Mouse (Mus musculus) olfactory bulb, adult 2 months (tissue): ENCODE measurements around the gene Gcsh. TPM values are rescaled to one million over a fixed set of nuclear protein-coding genes. Genes with fewer than 3 reads are reported as not detected.

Source experiments
- H3K27ac ChIP-seq: fragments of 200-500 bp; 2 replicates; pipeline ENCODE4 v1.5.1; 2012; ENCODE audit warnings: low read depth, low read length; ENCODE audit not compliant: insufficient read depth
- H3K4me1 ChIP-seq: fragments of 200-500 bp; 2 replicates; pipeline ENCODE4 v1.6.1; 2012; ENCODE audit warnings: low read length; ENCODE audit not compliant: control insufficient read depth, insufficient read depth
- H3K4me3 ChIP-seq: fragments of 200-500 bp; 2 replicates; pipeline ENCODE4 v1.5.1; 2012; ENCODE audit warnings: mild to moderate bottlenecking, low read depth, low read length, moderate library complexity; ENCODE audit not compliant: insufficient read depth
- CTCF ChIP-seq: fragments of 200-500 bp; IDR thresholded peaks from 2 replicates; pipeline ENCODE4 v1.5.1; 2012; ENCODE audit warnings: low read depth, mild to moderate bottlenecking, low read length, moderate library complexity; ENCODE audit not compliant: insufficient read depth
- POLR2A ChIP-seq: fragments of 200-500 bp; IDR thresholded peaks from 2 replicates; pipeline ENCODE4 v1.6.1; 2012; ENCODE audit warnings: mild to moderate bottlenecking, low read depth, low read length, moderate library complexity; ENCODE audit not compliant: insufficient read depth
- WGBS: fragments of 180-500 bp; shearing (Covaris S2); methylation state at CpG from one replicate; pipeline ENCODE4 v1.1.7; 2018; 5-methylcytosine and 5-hydroxymethylcytosine counted together
- polyA plus RNA-seq: library from polyadenylated mRNA; stranded (reverse); fragments of >200 nt; gene quantifications from 2 replicates; pipeline ENCODE4 v1.2.4, GENCODE M21; 2012; ENCODE audit warnings: low replicate concordance; ENCODE audit not compliant: missing spikeins, insufficient read depth, insufficient read length

The Gcsh gene
- polyA plus RNA-seq, 1 experiment = not detected

GRCm38 (mm10) chr8:116989842-116990241, 3.5 kb downstream of the Gcsh start:
- Histone ChIP-seq H3K4me3 (no peak overlapping the region), H3K4me1 (peaks cover 6% of the 10 kb centered on the region; the same call in 1 of the 2 replicates), H3K27ac (no peak overlapping the region)
- TF ChIP-seq CTCF = no peak
- no peak for TF ChIP-seq POLR2A
- WGBS = 98% methylated on average over 3 of the region's 3 CpGs

DNA sequence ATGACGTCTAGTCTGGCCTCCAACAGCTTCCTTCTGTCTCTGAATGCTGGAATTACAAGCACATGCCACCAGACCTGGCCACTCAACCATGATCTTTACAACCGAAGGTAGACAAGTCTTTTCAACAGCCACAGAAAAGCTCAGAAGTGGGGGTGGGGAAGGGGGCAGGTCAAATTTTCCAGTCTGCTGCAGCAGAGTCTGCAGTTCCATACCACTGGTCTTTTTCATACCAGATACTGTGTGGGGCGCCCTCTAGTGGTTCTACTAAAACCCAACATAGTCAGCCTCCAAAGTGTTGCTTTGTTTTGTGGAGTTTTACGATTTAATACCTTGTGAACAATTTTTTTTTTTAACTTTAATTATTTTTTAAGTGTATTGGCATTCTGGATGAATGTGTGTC, 13.2 kb downstream of the Gcsh start:
- no peak overlapping the region for H3K27ac ChIP-seq
- peaks cover 5% of the 10 kb centered on the region; the same call in 1 of the 2 replicates for H3K4me1 ChIP-seq
- H3K4me3 ChIP-seq = no peak overlapping the region
- WGBS = 6% methylated on average over 4 of the region's 4 CpGs
- TF ChIP-seq POLR2A = no peak
- no peak for TF ChIP-seq CTCF

GRCm38 (mm10) chr8:116978631-116979256, 14.6 kb downstream of the Gcsh start, which contains the start of gene 1700030J22Rik:
Gene 1700030J22Rik (minus strand): TSS chr8:116978959.
- Histone ChIP-seq H3K4me3 (peak within 1 kb of the TSS; percentile 77), H3K27ac (no peak within 1 kb of the TSS), H3K4me1 (peaks cover 5% of the 10 kb centered on the region; the same call in 1 of the 2 replicates)
- TF ChIP-seq CTCF (no peak), POLR2A (peak; percentile 51; the same call in 1 of the 2 replicates)
- WGBS = under 1% methylated on average over 46 of the region's 46 CpGs

GRCm38 (mm10) chr8:116978052-116978451, 15.3 kb downstream of the Gcsh start:
- peak overlapping the region; percentile 77 for H3K4me3 ChIP-seq
- H3K27ac ChIP-seq = no peak overlapping the region
- WGBS = 15% methylated on average over 8 of the region's 8 CpGs
- no peak for TF ChIP-seq CTCF
- TF ChIP-seq POLR2A = no peak
- H3K4me1 ChIP-seq = peaks cover 5% of the 10 kb centered on the region; the same call in 1 of the 2 replicates

- no peak for TF ChIP-seq CTCF
- no peak for TF ChIP-seq POLR2A
- Histone ChIP-seq H3K4me3 (no peak overlapping the region), H3K27ac (no peak overlapping the region), H3K4me1 (peaks cover 5% of the 10 kb centered on the region; the same call in 1 of the 2 replicates)
- WGBS = 52% methylated on average over 5 of the region's 5 CpGs
These were observed 17.7 kb downstream of the Gcsh start for GRCm38 (mm10) chr8:116975606-116976005.

- TF ChIP-seq CTCF (no peak), POLR2A (no peak)
- WGBS = 45% methylated on average over 5 of the region's 5 CpGs
- Histone ChIP-seq H3K4me3 (no peak overlapping the region), H3K27ac (no peak overlapping the region), H3K4me1 (peaks cover 5% of the 10 kb centered on the region; the same call in 1 of the 2 replicates)
These were observed 18.3 kb downstream of the Gcsh start for GRCm38 (mm10) chr8:116975066-116975465.

DNA sequence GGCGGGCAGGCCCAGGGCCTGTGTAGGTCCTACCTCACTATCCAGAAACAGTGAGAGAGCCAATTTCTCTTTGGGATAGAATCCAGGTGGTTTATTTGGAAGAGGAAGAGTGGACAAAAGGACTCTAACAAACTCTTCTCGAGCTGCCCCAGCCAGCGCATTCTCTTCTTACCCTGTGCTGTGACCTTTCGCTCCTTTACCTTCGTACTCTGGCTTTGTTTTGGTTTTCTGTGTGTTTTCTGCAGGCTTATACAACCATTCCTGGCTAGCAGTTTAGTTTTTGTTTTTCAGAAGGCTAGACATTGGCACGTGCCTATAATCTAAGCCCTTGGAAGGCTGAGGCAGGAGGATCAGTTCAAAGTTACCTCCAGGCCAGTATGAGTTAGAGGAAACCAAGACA, 23.8 kb downstream of the Gcsh start:
- no peak overlapping the region for H3K27ac ChIP-seq
- TF ChIP-seq POLR2A (no peak), CTCF (no peak)
- no peaks in the 10 kb centered on the region for H3K4me1 ChIP-seq
- 89% methylated on average over 6 of the region's 6 CpGs for WGBS
- no peak overlapping the region for H3K4me3 ChIP-seq

DNA sequence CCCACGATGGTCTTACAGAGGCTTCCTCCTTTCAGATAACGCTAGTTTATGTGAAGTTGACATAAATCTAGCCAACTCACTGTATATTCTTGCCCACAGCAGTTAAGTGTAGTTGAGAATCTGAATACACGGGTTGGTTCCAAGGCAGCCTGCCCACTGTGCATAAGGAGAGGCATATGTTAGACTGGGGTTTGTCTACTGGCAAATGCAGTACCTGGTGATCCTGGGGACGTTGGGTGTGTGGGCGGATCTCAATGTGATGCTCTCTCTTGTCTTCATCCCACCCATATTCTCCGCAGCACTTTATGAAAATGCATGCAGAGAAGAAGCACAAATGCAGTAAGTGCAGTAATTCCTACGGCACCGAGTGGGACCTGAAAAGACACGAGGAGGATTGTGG, 38.9 kb downstream of the Gcsh start:
- 86% methylated on average over 9 of the region's 9 CpGs for WGBS
- TF ChIP-seq POLR2A = no peak
- TF ChIP-seq CTCF = no peak
- Histone ChIP-seq H3K4me1 (no peaks in the 10 kb centered on the region), H3K27ac (no peak overlapping the region), H3K4me3 (no peak overlapping the region)

- WGBS = 94% methylated on average over 8 of the region's 8 CpGs
- no peak overlapping the region for H3K27ac ChIP-seq
- no peak overlapping the region for H3K4me3 ChIP-seq
- TF ChIP-seq CTCF = no peak
- TF ChIP-seq POLR2A = no peak
- H3K4me1 ChIP-seq = no peaks in the 10 kb centered on the region
These were observed 40.9 kb downstream of the Gcsh start for GRCm38 (mm10) chr8:116952428-116952827.

GRCm38 (mm10) chr8:116951778-116952177, 41.6 kb downstream of the Gcsh start:
- Histone ChIP-seq H3K4me1 (peaks cover 2% of the 10 kb centered on the region; the same call in 1 of the 2 replicates), H3K4me3 (no peak overlapping the region), H3K27ac (no peak overlapping the region)
- TF ChIP-seq POLR2A (no peak), CTCF (no peak)
- WGBS = 95% methylated on average over 2 of the region's 2 CpGs

DNA sequence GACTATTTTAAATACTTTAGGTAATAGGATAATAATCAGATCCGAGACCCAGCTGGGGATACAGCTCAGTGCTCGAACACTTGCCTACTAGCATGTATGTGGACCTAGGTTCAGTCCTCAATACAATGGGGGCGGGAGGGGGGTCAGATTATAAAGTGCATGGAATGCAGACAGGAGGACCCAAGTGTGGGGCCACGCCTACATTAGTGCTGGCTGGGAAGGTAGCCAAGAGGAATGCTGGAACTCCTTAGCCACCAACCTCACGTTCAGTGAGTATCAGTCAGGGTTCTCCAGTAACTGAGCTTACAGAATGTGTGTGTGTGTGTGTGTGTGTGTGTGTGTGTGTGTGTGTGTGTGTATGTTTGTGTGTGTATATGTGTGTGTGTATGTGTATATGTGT, 42.0 kb downstream of the Gcsh start:
- H3K4me1 ChIP-seq = peaks cover 6% of the 10 kb centered on the region
- 61% methylated on average over 5 of the region's 5 CpGs for WGBS
- no peak overlapping the region for H3K4me3 ChIP-seq
- no peak overlapping the region for H3K27ac ChIP-seq
- no peak for TF ChIP-seq CTCF
- no peak for TF ChIP-seq POLR2A
